Mouse (Mus musculus) limb, embryonic 14.5 days (tissue): ENCODE measurements around the gene Ms4a2. TPM values are rescaled to one million over a fixed set of nuclear protein-coding genes. Genes with fewer than 3 reads are reported as not detected.

Experiments used
- ATAC-seq: fragments of 200-750 bp; cut with Nextera tagmentation; 2 replicates; pipeline ENCODE4 v1.8.0; 2017; ENCODE audit warnings: low read depth, moderate number of reproducible peaks, moderate TSS enrichment; ENCODE audit not compliant: low FRiP score
- DNase-seq: peaks from one replicate; pipeline ENCODE4 v3.0.0-alpha.2; 2015; ENCODE audit warnings: low spot score
- H3K27ac ChIP-seq: fragments of 300-500 bp; sonication (generic); replicated peaks from 2 replicates; pipeline ENCODE4 v1.5.1; 2014; ENCODE audit warnings: low read depth, mild to moderate bottlenecking, low read length, moderate library complexity, mixed read lengths
- H3K27me3 ChIP-seq: fragments of 300-500 bp; sonication (generic); 2 replicates; pipeline ENCODE4 v1.6.1; 2014; ENCODE audit warnings: low read length, mixed read lengths; ENCODE audit not compliant: control insufficient read depth, insufficient read depth
- H3K36me3 ChIP-seq: fragments of 300-500 bp; sonication (generic); 2 replicates; pipeline ENCODE4 v1.6.1; 2014; ENCODE audit warnings: mild to moderate bottlenecking, low read length, moderate library complexity, mixed read lengths; ENCODE audit not compliant: control insufficient read depth, insufficient read depth
- H3K4me1 ChIP-seq: fragments of 300-500 bp; sonication (generic); 2 replicates; pipeline ENCODE4 v1.6.1; 2014; ENCODE audit warnings: antibody characterized with exemption, low read length, mixed read lengths; ENCODE audit not compliant: control insufficient read depth, insufficient read depth
- H3K4me2 ChIP-seq: fragments of 300-500 bp; sonication (generic); replicated peaks from 2 replicates; pipeline ENCODE4 v1.6.1; 2014; ENCODE audit warnings: low read depth, mild to moderate bottlenecking, low read length, moderate library complexity; ENCODE audit not compliant: severe bottlenecking
- H3K4me3 ChIP-seq: fragments of 300-500 bp; sonication (generic); replicated peaks from 2 replicates; pipeline ENCODE4 v1.5.1; 2014; ENCODE audit warnings: low read length
- H3K9ac ChIP-seq: fragments of 300-500 bp; sonication (generic); 2 replicates; pipeline ENCODE4 v1.6.1; 2014; ENCODE audit warnings: mild to moderate bottlenecking, low read depth, low read length, moderate library complexity; ENCODE audit not compliant: severe bottlenecking
- H3K9me3 ChIP-seq: fragments of 300-500 bp; sonication (generic); 2 replicates; pipeline ENCODE4 v1.6.1; 2016; ENCODE audit warnings: low read length; ENCODE audit not compliant: control insufficient read depth
- POLR2A ChIP-seq: fragments of 200-500 bp; IDR thresholded peaks from 2 replicates; pipeline ENCODE4 v1.8.0; 2012; ENCODE audit warnings: inconsistent platforms, mild to moderate bottlenecking, moderate library complexity, borderline replicate concordance; ENCODE audit not compliant: insufficient read depth, insufficient read length; ENCODE audit errors: extremely low read depth
- WGBS: fragments of 180-500 bp; shearing (Covaris S2); extraction: QIAGEN DNeasy Blood & Tissue Kit; methylation state at CpG from one replicate; pipeline ENCODE4 v1.1.7; 2014; 5-methylcytosine and 5-hydroxymethylcytosine counted together
- polyA plus RNA-seq, 2 experiments: library from polyadenylated mRNA; depleted of rRNA in 1 of 2; stranded (reverse) in 1 of 2; unstranded in 1 of 2; fragments of >200 nt; fragmentation: Nextera tagmentation in 1 of 2; extraction: Ambion mirVana in 1 of 2; gene quantifications; 2 replicates each; pipeline versions ENCODE4 v1.2.1 to v1.2.3; 2012 to 2014

The Ms4a2 gene
- polyA plus RNA-seq, 2 experiments = 1.5 to 1.8 TPM

- TF ChIP-seq POLR2A = no peak
- DNase-seq (no peak), ATAC-seq (no peak)
- Histone ChIP-seq H3K36me3 (no peaks in the 10 kb centered on the region), H3K27ac (no peak within 1 kb of the TSS), H3K4me3 (no peak within 1 kb of the TSS), H3K27me3 (no peaks in the 10 kb centered on the region), H3K4me1 (no peaks in the 10 kb centered on the region), H3K9me3 (no peaks in the 10 kb centered on the region), H3K9ac (no peak within 1 kb of the TSS), H3K4me2 (no peak within 1 kb of the TSS)
- 52% methylated on average over 1 of the region's 1 CpGs for WGBS
Measured at GRCm38 (mm10) chr19:11640732-11641131, 17.2 kb upstream of the Ms4a2 start, which contains the start of gene Ms4a3. Ms4a3 (minus strand) TSS chr19:11640851.

- DNase-seq = no peak
- H3K4me2 ChIP-seq = no peak overlapping the region
- H3K4me1 ChIP-seq = no peaks in the 10 kb centered on the region
- no peaks in the 10 kb centered on the region for H3K27me3 ChIP-seq
- no peak for ATAC-seq
- no peaks in the 10 kb centered on the region for H3K9me3 ChIP-seq
- TF ChIP-seq POLR2A = no peak
- no peak overlapping the region for H3K27ac ChIP-seq
- H3K4me3 ChIP-seq = no peak overlapping the region
- 59% methylated on average over 4 of the region's 4 CpGs for WGBS
- H3K9ac ChIP-seq = no peak overlapping the region
- no peaks in the 10 kb centered on the region for H3K36me3 ChIP-seq
Measured at GRCm38 (mm10) chr19:11639038-11639437, 15.5 kb upstream of the Ms4a2 start.

GRCm38 (mm10) chr19:11635572-11635971 lies 12.1 kb upstream of the Ms4a2 start:
- H3K4me1 ChIP-seq = no peaks in the 10 kb centered on the region
- H3K9me3 ChIP-seq = no peaks in the 10 kb centered on the region
- no peak overlapping the region for H3K27ac ChIP-seq
- no peaks in the 10 kb centered on the region for H3K36me3 ChIP-seq
- ATAC-seq (no peak), DNase-seq (no peak)
- no peak overlapping the region for H3K4me3 ChIP-seq
- TF ChIP-seq POLR2A = no peak
- 81% methylated on average over 5 of the region's 5 CpGs for WGBS
- no peaks in the 10 kb centered on the region for H3K27me3 ChIP-seq
- no peak overlapping the region for H3K9ac ChIP-seq
- no peak overlapping the region for H3K4me2 ChIP-seq

GRCm38 (mm10) chr19:11634330-11634729 lies 10.8 kb upstream of the Ms4a2 start:
- Histone ChIP-seq H3K4me1 (no peaks in the 10 kb centered on the region), H3K27me3 (no peaks in the 10 kb centered on the region), H3K36me3 (no peaks in the 10 kb centered on the region), H3K4me3 (no peak overlapping the region), H3K9ac (no peak overlapping the region), H3K27ac (no peak overlapping the region), H3K4me2 (no peak overlapping the region), H3K9me3 (no peaks in the 10 kb centered on the region)
- no peak for ATAC-seq
- WGBS = 83% methylated on average over 2 of the region's 2 CpGs
- no peak for TF ChIP-seq POLR2A
- no peak for DNase-seq

- no peak for DNase-seq
Measured at GRCm38 (mm10) chr19:11633732-11634131, 10.2 kb upstream of the Ms4a2 start.

GRCm38 (mm10) chr19:11625231-11625630 lies 1.7 kb upstream of the Ms4a2 start:
- 60% methylated on average over 5 of the region's 5 CpGs for WGBS
- no peak for DNase-seq
- H3K27me3 ChIP-seq = no peaks in the 10 kb centered on the region
- no peak overlapping the region for H3K4me3 ChIP-seq
- no peaks in the 10 kb centered on the region for H3K9me3 ChIP-seq
- ATAC-seq = no peak
- H3K36me3 ChIP-seq = no peaks in the 10 kb centered on the region
- H3K27ac ChIP-seq = no peak overlapping the region
- no peak for TF ChIP-seq POLR2A
- no peak overlapping the region for H3K9ac ChIP-seq
- no peaks in the 10 kb centered on the region for H3K4me1 ChIP-seq
- no peak overlapping the region for H3K4me2 ChIP-seq

More at GRCm38 (mm10) chr19:11633732-11634131, 10.2 kb upstream of the Ms4a2 start:
- 77% methylated on average over 1 of the region's 1 CpGs for WGBS
- no peak overlapping the region for H3K9ac ChIP-seq
- H3K4me3 ChIP-seq = no peak overlapping the region
- H3K4me2 ChIP-seq = no peak overlapping the region
- H3K9me3 ChIP-seq = no peaks in the 10 kb centered on the region
- H3K4me1 ChIP-seq = no peaks in the 10 kb centered on the region
- no peaks in the 10 kb centered on the region for H3K27me3 ChIP-seq
- no peak for ATAC-seq
- no peak overlapping the region for H3K27ac ChIP-seq
- no peak for TF ChIP-seq POLR2A
- H3K36me3 ChIP-seq = no peaks in the 10 kb centered on the region
